Mouse (Mus musculus): ENCODE data around the gene Ankrd12. TPM values are rescaled to one million over a fixed set of nuclear protein-coding genes. Genes with fewer than 3 reads are reported as not detected.

Ankrd12 gene
- total RNA-seq, 2 experiments from 2014 or later, result 48.4 to 55.1 TPM

GRCm38 (mm10) chr17:66011790-66012189, 65.1 kb downstream of the Ankrd12 start:
- ATAC-seq (replicated peaks; ENCODE audit: low FRiP score, low TSS enrichment, poor library complexity, severe bottlenecking), result no peak

GRCm38 (mm10) chr17:66007892-66008291, 69.0 kb downstream of the Ankrd12 start:
- ATAC-seq (replicated peaks; ENCODE audit: low FRiP score, low TSS enrichment, poor library complexity, severe bottlenecking), result no peak

- no peak for ATAC-seq (replicated peaks; ENCODE audit: low FRiP score, low TSS enrichment, poor library complexity, severe bottlenecking)
Observed at GRCm38 (mm10) chr17:66007473-66007872, 69.4 kb downstream of the Ankrd12 start.

GRCm38 (mm10) chr17:65988151-65988820, 88.6 kb downstream of the Ankrd12 start:
- no peak for ATAC-seq (replicated peaks; ENCODE audit: low FRiP score, low TSS enrichment, poor library complexity, severe bottlenecking)

- ATAC-seq (replicated peaks; ENCODE audit: low FRiP score, low TSS enrichment, poor library complexity, severe bottlenecking), result peak; percentile 88
Observed at GRCm38 (mm10) chr17:65976720-65977119, 100.2 kb downstream of the Ankrd12 start.

DNA sequence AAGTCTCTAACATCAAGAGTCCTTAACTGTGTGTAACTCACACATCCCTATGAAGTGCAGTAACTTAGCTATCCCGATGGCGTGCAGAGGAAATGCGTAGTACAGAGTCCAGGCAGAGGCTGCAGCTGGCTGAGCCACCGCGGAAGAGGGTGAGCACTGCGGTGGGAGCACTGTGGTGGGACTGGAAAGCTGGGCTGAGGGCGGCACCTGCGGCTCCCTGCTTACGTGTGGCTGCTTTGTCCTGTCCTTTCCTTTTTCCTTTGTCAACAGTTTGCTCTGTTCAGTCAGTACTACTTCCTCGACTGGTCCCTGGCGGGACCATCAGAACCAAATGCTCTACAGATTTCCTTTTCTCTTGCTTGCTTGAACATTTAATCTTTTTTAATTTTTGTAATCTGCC, 109.1 kb downstream of the Ankrd12 start:
- ATAC-seq (replicated peaks; ENCODE audit: low FRiP score, low TSS enrichment, poor library complexity, severe bottlenecking), result no peak

DNA sequence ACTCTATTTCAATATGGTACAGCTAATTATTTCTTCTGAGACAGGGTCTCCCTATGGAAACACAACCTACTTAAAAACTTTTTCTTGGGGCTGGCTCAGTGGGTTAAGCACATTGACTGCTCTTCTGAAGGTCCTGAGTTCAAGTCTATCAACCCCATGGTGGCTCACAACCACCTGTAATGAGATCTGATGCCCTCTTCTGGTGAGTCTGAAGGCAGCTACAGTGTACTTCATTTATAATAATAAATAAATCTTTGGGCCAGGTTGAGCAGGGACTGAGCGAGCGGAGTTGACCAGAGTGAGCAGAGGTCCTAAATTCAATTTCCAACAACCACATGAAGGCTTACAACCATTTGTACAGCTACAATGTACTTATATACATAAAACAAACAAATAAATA, 114.6 kb downstream of the Ankrd12 start:
- no peak for ATAC-seq (replicated peaks; ENCODE audit: low FRiP score, low TSS enrichment, poor library complexity, severe bottlenecking)

DNA sequence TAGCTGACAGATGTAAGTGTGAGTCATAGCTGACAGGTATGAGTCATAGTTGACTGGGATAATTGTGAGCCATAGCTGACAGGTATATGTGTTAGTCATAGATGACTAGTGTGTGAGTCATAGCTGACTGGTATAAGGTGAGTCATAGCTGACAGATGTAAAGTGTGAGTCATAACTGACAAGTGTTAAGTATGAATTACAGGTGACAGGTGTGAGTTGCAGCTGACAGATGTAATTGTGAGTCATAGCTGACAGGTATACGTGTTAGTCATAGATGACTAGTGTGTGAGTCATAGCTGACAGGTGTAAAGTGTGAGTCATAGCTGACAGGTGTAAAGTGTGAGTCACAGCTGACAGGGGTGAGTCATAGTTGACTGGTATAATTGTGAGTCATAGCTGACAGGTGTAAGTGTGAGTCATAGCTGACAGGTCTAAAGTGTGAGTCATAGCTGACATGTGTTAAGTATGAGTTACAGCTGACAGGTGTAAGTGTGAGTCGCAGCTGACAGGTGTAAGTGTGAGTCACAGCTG, 115.2 kb downstream of the Ankrd12 start:
- no peak for ATAC-seq (replicated peaks; ENCODE audit: low FRiP score, low TSS enrichment, poor library complexity, severe bottlenecking)

DNA sequence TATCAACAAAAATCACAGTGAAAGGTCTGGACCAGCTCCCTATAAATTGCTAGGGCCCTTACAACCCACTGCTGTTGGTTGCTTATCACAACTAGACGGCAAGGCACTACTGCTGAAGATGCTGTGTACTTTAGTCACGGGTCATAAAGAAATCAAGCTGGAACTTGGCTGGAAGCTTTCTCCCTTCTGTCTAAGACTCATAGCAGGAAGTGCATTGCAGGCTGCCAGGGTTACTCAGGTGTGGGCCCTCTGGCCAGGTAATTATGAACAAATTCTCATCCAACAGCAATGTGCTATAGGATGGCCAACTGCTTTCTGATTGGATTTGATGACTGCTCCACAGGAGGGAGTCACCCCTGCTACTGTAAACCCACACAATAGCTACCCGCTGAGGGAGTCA, 117.9 kb downstream of the Ankrd12 start:
- ATAC-seq (replicated peaks; ENCODE audit: low FRiP score, low TSS enrichment, poor library complexity, severe bottlenecking), result no peak

- ATAC-seq (replicated peaks; ENCODE audit: low FRiP score, low TSS enrichment, poor library complexity, severe bottlenecking), result no peak
Observed at GRCm38 (mm10) chr17:65958366-65958765, 118.5 kb downstream of the Ankrd12 start.

- no peak for ATAC-seq (replicated peaks; ENCODE audit: low FRiP score, low TSS enrichment, poor library complexity, severe bottlenecking)
Observed at GRCm38 (mm10) chr17:65957782-65958325, 119.0 kb downstream of the Ankrd12 start.

- ATAC-seq (replicated peaks; ENCODE audit: low FRiP score, low TSS enrichment, poor library complexity, severe bottlenecking), result 0 out of 2 replicates have a peak, but pooled peaks have one; percentile 4
Observed at GRCm38 (mm10) chr17:65956993-65957781, 119.7 kb downstream of the Ankrd12 start.

DNA sequence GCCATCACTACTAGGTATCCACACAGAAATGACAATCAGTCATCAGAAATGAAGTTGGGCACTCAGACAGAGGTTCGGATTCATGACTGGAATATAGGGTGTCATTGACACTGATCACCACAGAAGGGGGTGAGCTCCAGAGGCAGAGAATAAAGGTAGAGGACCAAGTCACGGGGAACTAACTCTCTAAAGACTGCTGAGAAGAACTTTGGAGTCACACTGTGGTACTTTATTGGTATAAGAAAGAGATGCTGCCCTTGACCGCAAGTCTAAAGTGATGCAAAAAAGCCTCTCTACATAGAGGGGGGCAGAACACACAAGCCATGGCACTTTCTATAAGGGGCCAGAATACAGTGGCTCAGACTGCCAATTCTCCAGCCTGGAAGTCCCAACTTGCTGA, 120.7 kb downstream of the Ankrd12 start:
- ATAC-seq (replicated peaks; ENCODE audit: low FRiP score, low TSS enrichment, poor library complexity, severe bottlenecking), result no peak

- no peak for ATAC-seq (replicated peaks; ENCODE audit: low FRiP score, low TSS enrichment, poor library complexity, severe bottlenecking)
Observed at GRCm38 (mm10) chr17:65953959-65954358, 122.9 kb downstream of the Ankrd12 start.

DNA sequence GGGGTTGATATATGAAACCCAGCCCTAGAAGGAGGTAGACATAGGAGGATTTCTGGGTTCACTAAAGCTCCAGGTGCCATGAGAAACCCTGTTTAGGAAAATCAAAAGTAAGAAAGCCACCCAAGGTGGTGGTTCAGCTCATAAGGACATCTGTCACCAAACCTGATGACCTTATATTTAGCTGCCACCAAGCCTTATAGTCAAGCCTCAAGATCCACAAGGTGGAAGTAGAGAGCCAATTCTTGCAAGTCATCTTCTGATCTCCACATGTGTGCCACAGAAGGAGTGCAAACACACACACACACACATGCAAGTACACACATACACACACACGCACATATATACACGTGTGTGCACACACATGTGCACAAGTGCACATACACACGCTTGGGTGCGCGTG, 124.8 kb downstream of the Ankrd12 start:
- ATAC-seq (replicated peaks; ENCODE audit: low FRiP score, low TSS enrichment, poor library complexity, severe bottlenecking), result peak; percentile 65

GRCm38 (mm10) chr17:65950622-65951404, 126.1 kb downstream of the Ankrd12 start, which contains the start of gene Twsg1:
Gene Twsg1, minus strand, starts transcription at chr17:65951226.
- peak; percentile 89 for ATAC-seq (replicated peaks; ENCODE audit: low FRiP score, low TSS enrichment, poor library complexity, severe bottlenecking)

DNA sequence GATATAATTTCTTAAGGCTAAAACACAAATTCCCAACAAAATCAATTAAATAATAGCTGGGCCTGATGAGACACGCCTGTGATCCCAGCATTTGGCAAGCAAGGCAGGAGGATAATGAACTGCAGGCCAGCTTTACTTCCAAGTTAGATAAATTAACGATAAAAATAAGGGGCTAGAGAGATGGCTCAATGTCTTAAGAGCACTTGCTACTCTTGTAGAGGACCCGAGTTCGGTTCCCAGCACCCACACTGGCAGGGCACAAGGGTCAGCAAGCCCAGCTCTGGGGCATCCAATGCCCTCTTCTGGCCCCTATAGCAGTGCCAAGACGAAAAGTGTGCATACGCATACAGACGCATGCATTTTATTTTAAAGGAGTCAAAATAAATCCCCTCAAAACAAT, 126.7 kb downstream of the Ankrd12 start:
- ATAC-seq (replicated peaks; ENCODE audit: low FRiP score, low TSS enrichment, poor library complexity, severe bottlenecking), result no peak

GRCm38 (mm10) chr17:65947307-65947706, 129.6 kb downstream of the Ankrd12 start:
- no peak for ATAC-seq (replicated peaks; ENCODE audit: low FRiP score, low TSS enrichment, poor library complexity, severe bottlenecking)

DNA sequence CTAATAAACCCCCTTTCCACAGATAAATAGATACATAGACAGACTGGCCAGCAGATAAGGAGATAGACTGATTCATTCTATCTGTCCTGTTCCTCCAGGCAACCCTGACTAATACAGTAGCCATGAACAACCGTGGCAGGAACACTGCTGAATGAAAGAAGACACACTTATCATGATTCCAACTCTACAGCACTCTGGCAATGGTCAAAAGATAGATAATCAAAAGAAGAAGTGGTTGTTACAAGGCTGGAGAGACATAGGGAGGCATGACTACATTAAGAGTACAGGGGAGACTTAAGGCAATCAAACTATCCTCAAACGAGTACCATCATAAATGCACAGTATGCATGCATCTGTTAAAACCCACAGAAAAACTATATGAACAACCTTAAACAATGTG, 131.5 kb downstream of the Ankrd12 start:
- no peak; the same call in 1 of the 2 replicates for ATAC-seq (replicated peaks; ENCODE audit: low FRiP score, low TSS enrichment, poor library complexity, severe bottlenecking)

DNA sequence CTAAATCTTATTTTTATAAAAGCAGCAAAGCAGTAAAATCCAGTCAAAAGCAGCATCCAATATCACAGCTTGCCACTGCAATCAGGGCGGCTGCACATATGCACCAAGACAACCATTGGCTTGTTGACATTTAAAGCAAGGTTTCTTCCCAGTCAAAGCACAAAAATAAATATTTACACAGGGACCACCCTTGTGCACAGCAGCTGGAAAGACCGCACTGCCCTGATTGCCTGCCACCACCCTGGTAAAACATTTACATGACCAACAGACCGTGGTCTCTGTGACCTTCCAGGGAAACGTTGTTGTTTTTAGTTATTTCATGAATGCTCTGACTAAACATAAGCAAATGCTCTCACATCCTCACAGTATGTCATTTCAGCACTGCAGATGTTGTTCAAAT, 134.5 kb downstream of the Ankrd12 start:
- ATAC-seq (replicated peaks; ENCODE audit: low FRiP score, low TSS enrichment, poor library complexity, severe bottlenecking), result no peak

Data from megakaryocyte-erythroid progenitor cell, adult 5-6 weeks (primary cell).